Mouse (Mus musculus): ENCODE data around the gene Ggta1. TPM values are rescaled to one million over a fixed set of nuclear protein-coding genes. Genes with fewer than 3 reads are reported as not detected.
A peak's percentile ranks its signal among the peaks of the same experiment; 100 is the strongest.

Ggta1 gene
- polyA plus RNA-seq, 1 experiment, result 16.2 TPM

GRCm38 (mm10) chr2:35397590-35398173 is 65.3 kb downstream of the Ggta1 start:
- WGBS, result 34% methylated on average over 11 of the region's 11 CpGs
- no peak overlapping the region for H3K4me3 ChIP-seq (replicated peaks; ENCODE audit: control insufficient read depth, low read depth, low read length)

GRCm38 (mm10) chr2:35397096-35397495 is 65.9 kb downstream of the Ggta1 start, which contains the start of gene 4930402F06Rik:
TSS of gene 4930402F06Rik (minus strand) at chr2:35397175.
- Histone ChIP-seq H3K4me3 (replicated peaks; ENCODE audit: control insufficient read depth, low read depth, low read length) (no peak within 1 kb of the TSS), H3K4me1 (ENCODE audit: control insufficient read depth, insufficient read depth, low read length) (peaks cover 1% of the 10 kb centered on the region; the same call in 1 of the 2 replicates), H3K27ac (ENCODE audit: control insufficient read depth, insufficient read depth, low read depth, low read length, poor library complexity) (no peak within 1 kb of the TSS)
- 68% methylated on average over 5 of the region's 5 CpGs for WGBS
- no peak for TF ChIP-seq CTCF (IDR thresholded peaks at IDR 0.05; ENCODE audit: control insufficient read depth, insufficient read depth, low read length)
- no peak for TF ChIP-seq POLR2A (IDR thresholded peaks at IDR 0.05; ENCODE audit: borderline replicate concordance, control insufficient read depth, low read depth, low read length)

More at GRCm38 (mm10) chr2:35397590-35398173, 65.3 kb downstream of the Ggta1 start:
- Histone ChIP-seq H3K27ac (ENCODE audit: control insufficient read depth, insufficient read depth, low read depth, low read length, poor library complexity) (no peak overlapping the region), H3K4me1 (ENCODE audit: control insufficient read depth, insufficient read depth, low read length) (peaks cover 1% of the 10 kb centered on the region; the same call in 1 of the 2 replicates)
- TF ChIP-seq CTCF (IDR thresholded peaks at IDR 0.05; ENCODE audit: control insufficient read depth, insufficient read depth, low read length), result peak; percentile 56
- TF ChIP-seq POLR2A (IDR thresholded peaks at IDR 0.05; ENCODE audit: borderline replicate concordance, control insufficient read depth, low read depth, low read length), result no peak

GRCm38 (mm10) chr2:35385441-35385871 is 77.6 kb downstream of the Ggta1 start:
- no peak overlapping the region for H3K4me3 ChIP-seq (replicated peaks; ENCODE audit: control insufficient read depth, low read depth, low read length)
- no peaks in the 10 kb centered on the region; the same call in 1 of the 2 replicates for H3K4me1 ChIP-seq (ENCODE audit: control insufficient read depth, insufficient read depth, low read length)
- H3K27ac ChIP-seq (ENCODE audit: control insufficient read depth, insufficient read depth, low read depth, low read length, poor library complexity), result no peak overlapping the region
- TF ChIP-seq POLR2A (IDR thresholded peaks at IDR 0.05; ENCODE audit: borderline replicate concordance, control insufficient read depth, low read depth, low read length) (no peak), CTCF (IDR thresholded peaks at IDR 0.05; ENCODE audit: control insufficient read depth, insufficient read depth, low read length) (no peak)
- 74% methylated on average over 9 of the region's 9 CpGs for WGBS

- Histone ChIP-seq H3K4me1 (ENCODE audit: control insufficient read depth, insufficient read depth, low read length) (no peaks in the 10 kb centered on the region), H3K4me3 (replicated peaks; ENCODE audit: control insufficient read depth, low read depth, low read length) (no peak overlapping the region), H3K27ac (ENCODE audit: control insufficient read depth, insufficient read depth, low read depth, low read length, poor library complexity) (no peak overlapping the region)
- TF ChIP-seq CTCF (IDR thresholded peaks at IDR 0.05; ENCODE audit: control insufficient read depth, insufficient read depth, low read length), result no peak
- no peak for TF ChIP-seq POLR2A (IDR thresholded peaks at IDR 0.05; ENCODE audit: borderline replicate concordance, control insufficient read depth, low read depth, low read length)
- WGBS, result 80% methylated on average over 9 of the region's 9 CpGs
Observed at GRCm38 (mm10) chr2:35379306-35379705, 83.7 kb downstream of the Ggta1 start.

GRCm38 (mm10) chr2:35377600-35377999 is 85.4 kb downstream of the Ggta1 start:
- no peaks in the 10 kb centered on the region for H3K4me1 ChIP-seq (ENCODE audit: control insufficient read depth, insufficient read depth, low read length)
- 6% methylated on average over 6 of the region's 6 CpGs for WGBS
- TF ChIP-seq CTCF (IDR thresholded peaks at IDR 0.05; ENCODE audit: control insufficient read depth, insufficient read depth, low read length) (no peak), POLR2A (IDR thresholded peaks at IDR 0.05; ENCODE audit: borderline replicate concordance, control insufficient read depth, low read depth, low read length) (no peak)
- H3K27ac ChIP-seq (ENCODE audit: control insufficient read depth, insufficient read depth, low read depth, low read length, poor library complexity), result no peak overlapping the region
- H3K4me3 ChIP-seq (replicated peaks; ENCODE audit: control insufficient read depth, low read depth, low read length), result no peak overlapping the region

GRCm38 (mm10) chr2:35373003-35373402 is 90.0 kb downstream of the Ggta1 start:
- no peak for TF ChIP-seq POLR2A (IDR thresholded peaks at IDR 0.05; ENCODE audit: borderline replicate concordance, control insufficient read depth, low read depth, low read length)
- TF ChIP-seq CTCF (IDR thresholded peaks at IDR 0.05; ENCODE audit: control insufficient read depth, insufficient read depth, low read length), result peak; percentile 71
- Histone ChIP-seq H3K27ac (ENCODE audit: control insufficient read depth, insufficient read depth, low read depth, low read length, poor library complexity) (no peak overlapping the region), H3K4me1 (ENCODE audit: control insufficient read depth, insufficient read depth, low read length) (no peaks in the 10 kb centered on the region), H3K4me3 (replicated peaks; ENCODE audit: control insufficient read depth, low read depth, low read length) (no peak overlapping the region)
- 29% methylated on average over 3 of the region's 3 CpGs for WGBS

- TF ChIP-seq POLR2A (IDR thresholded peaks at IDR 0.05; ENCODE audit: borderline replicate concordance, control insufficient read depth, low read depth, low read length) (no peak), CTCF (IDR thresholded peaks at IDR 0.05; ENCODE audit: control insufficient read depth, insufficient read depth, low read length) (no peak)
- no peak overlapping the region for H3K4me3 ChIP-seq (replicated peaks; ENCODE audit: control insufficient read depth, low read depth, low read length)
Observed at GRCm38 (mm10) chr2:35370686-35371085, 92.3 kb downstream of the Ggta1 start.

GRCm38 (mm10) chr2:35367629-35368028 is 95.4 kb downstream of the Ggta1 start, which contains the start of gene 4930568D16Rik:
TSS of gene 4930568D16Rik (minus strand) at chr2:35367729.
- Histone ChIP-seq H3K4me1 (ENCODE audit: control insufficient read depth, insufficient read depth, low read length) (no peaks in the 10 kb centered on the region), H3K4me3 (replicated peaks; ENCODE audit: control insufficient read depth, low read depth, low read length) (no peak within 1 kb of the TSS), H3K27ac (ENCODE audit: control insufficient read depth, insufficient read depth, low read depth, low read length, poor library complexity) (no peak within 1 kb of the TSS)
- TF ChIP-seq POLR2A (IDR thresholded peaks at IDR 0.05; ENCODE audit: borderline replicate concordance, control insufficient read depth, low read depth, low read length) (no peak), CTCF (IDR thresholded peaks at IDR 0.05; ENCODE audit: control insufficient read depth, insufficient read depth, low read length) (no peak)
- 88% methylated on average over 2 of the region's 2 CpGs for WGBS

More at GRCm38 (mm10) chr2:35370686-35371085, 92.3 kb downstream of the Ggta1 start:
- Histone ChIP-seq H3K27ac (ENCODE audit: control insufficient read depth, insufficient read depth, low read depth, low read length, poor library complexity) (no peak overlapping the region), H3K4me1 (ENCODE audit: control insufficient read depth, insufficient read depth, low read length) (no peaks in the 10 kb centered on the region)

Other genes starting within 250 kb of the Ggta1 start
- 38.0 and 94.8 TPM in 2 replicates for gene Gsn, start 206.9 kb downstream of the Ggta1 start, polyA plus RNA-seq (2011; ENCODE audit: insufficient read depth, insufficient read length, low replicate concordance, missing spikeins)
- gene Stom, start 126.3 kb downstream of the Ggta1 start, polyA plus RNA-seq (2011; ENCODE audit: insufficient read depth, insufficient read length, low replicate concordance, missing spikeins), result 152 and 203 TPM in 2 replicates
- gene 4930568D16Rik, start 95.5 kb downstream of the Ggta1 start, polyA plus RNA-seq (2011; ENCODE audit: insufficient read depth, insufficient read length, low replicate concordance, missing spikeins), result not detected in 2 replicates
- gene 4930402F06Rik, start 66.1 kb downstream of the Ggta1 start, polyA plus RNA-seq (2011; ENCODE audit: insufficient read depth, insufficient read length, low replicate concordance, missing spikeins), result not detected in 2 replicates
- gene Dab2ip, start 95.0 kb upstream of the Ggta1 start, polyA plus RNA-seq (2011; ENCODE audit: insufficient read depth, insufficient read length, low replicate concordance, missing spikeins), result 6.0 and 9.8 TPM in 2 replicates